Mouse (Mus musculus) liver, postnatal 0 days (tissue): ENCODE measurements around the gene Traf7. TPM values are rescaled to one million over a fixed set of nuclear protein-coding genes. Genes with fewer than 3 reads are reported as not detected.

Experiments
- ATAC-seq: fragments of 200-750 bp; cut with Nextera tagmentation; 2 replicates; pipeline ENCODE4 v1.8.0; 2017; ENCODE audit warnings: mild to moderate bottlenecking, moderate library complexity
- DNase-seq: peaks from one replicate; pipeline ENCODE4 v3.0.0-alpha.2; 2016
- H3K27ac ChIP-seq: fragments of 300-500 bp; sonication (generic); 2 replicates; pipeline ENCODE4 v1.5.1; 2014; ENCODE audit warnings: antibody characterized with exemption, moderate library complexity, mild to moderate bottlenecking, low read depth
- H3K27me3 ChIP-seq: fragments of 300-500 bp; sonication (generic); 2 replicates; pipeline ENCODE4 v1.6.1; 2014; ENCODE audit warnings: low read length, control low read depth, mixed read lengths; ENCODE audit not compliant: insufficient read depth
- H3K36me3 ChIP-seq: fragments of 300-500 bp; sonication (generic); replicated peaks from 2 replicates; pipeline ENCODE4 v1.6.1; 2014; ENCODE audit warnings: mild to moderate bottlenecking, control low read depth, low read length, moderate library complexity, mixed read lengths; ENCODE audit not compliant: insufficient read depth
- H3K4me1 ChIP-seq: fragments of 300-500 bp; sonication (generic); 2 replicates; pipeline ENCODE4 v1.6.1; 2014; ENCODE audit warnings: antibody characterized with exemption, mild to moderate bottlenecking, control low read depth; ENCODE audit not compliant: insufficient read depth
- H3K4me2 ChIP-seq: fragments of 300-500 bp; sonication (generic); 2 replicates; pipeline ENCODE4 v1.6.1; 2014; ENCODE audit warnings: low read depth, mild to moderate bottlenecking, low read length, moderate library complexity, mixed read lengths
- H3K4me3 ChIP-seq: fragments of 300-500 bp; sonication (generic); 2 replicates; pipeline ENCODE4 v1.5.1; 2014; ENCODE audit warnings: low read depth, low read length
- H3K9ac ChIP-seq: fragments of 300-500 bp; sonication (generic); replicated peaks from 2 replicates; pipeline ENCODE4 v1.6.1; 2014; ENCODE audit warnings: mild to moderate bottlenecking, moderate library complexity
- H3K9me3 ChIP-seq: fragments of 300-500 bp; sonication (generic); 2 replicates; pipeline ENCODE4 v1.6.1; 2016; ENCODE audit warnings: mild to moderate bottlenecking, control low read depth, low read length, mixed read lengths
- CTCF ChIP-seq: sonication (generic); IDR thresholded peaks from 2 replicates; pipeline ENCODE4 v1.5.1; 2016; ENCODE audit warnings: antibody characterized with exemption, low read depth
- EP300 ChIP-seq: IDR thresholded peaks from 2 replicates; pipeline ENCODE4 v1.6.1; 2016; ENCODE audit warnings: antibody characterized with exemption, low read depth, mild to moderate bottlenecking
- WGBS: fragments of 180-500 bp; shearing (Covaris S2); extraction: QIAGEN DNeasy Blood & Tissue Kit; methylation state at CpG from one replicate; pipeline ENCODE4 v1.1.7; 2014; ENCODE audit not compliant: insufficient replicate concordance; 5-methylcytosine and 5-hydroxymethylcytosine counted together
- polyA plus RNA-seq: library from polyadenylated mRNA; unstranded; fragments of >200 nt; fragmentation: Nextera tagmentation; extraction: Ambion mirVana; gene quantifications from 2 replicates; pipeline ENCODE4 v1.2.1, GENCODE M21; 2015

The Traf7 gene
- polyA plus RNA-seq, 1 experiment from 2014 or later = 17.2 TPM

- H3K36me3 ChIP-seq = peaks cover 22% of the 10 kb centered on the region
- ATAC-seq (no peak), DNase-seq (no peak)
- H3K4me2 ChIP-seq = no peak overlapping the region
- no peak for TF ChIP-seq CTCF
- no peak overlapping the region for H3K4me3 ChIP-seq
- H3K4me1 ChIP-seq = 0 out of 2 replicates have a peak, but pooled peaks cover 3% of the 10 kb centered on the region
- no peak overlapping the region for H3K9ac ChIP-seq
- H3K27me3 ChIP-seq = no peaks in the 10 kb centered on the region
- H3K9me3 ChIP-seq = no peaks in the 10 kb centered on the region
- 89% methylated on average over 30 of the region's 30 CpGs for WGBS
- no peak overlapping the region for H3K27ac ChIP-seq
Measured at GRCm38 (mm10) chr17:24505286-24505955, 22.3 kb downstream of the Traf7 start.

DNA sequence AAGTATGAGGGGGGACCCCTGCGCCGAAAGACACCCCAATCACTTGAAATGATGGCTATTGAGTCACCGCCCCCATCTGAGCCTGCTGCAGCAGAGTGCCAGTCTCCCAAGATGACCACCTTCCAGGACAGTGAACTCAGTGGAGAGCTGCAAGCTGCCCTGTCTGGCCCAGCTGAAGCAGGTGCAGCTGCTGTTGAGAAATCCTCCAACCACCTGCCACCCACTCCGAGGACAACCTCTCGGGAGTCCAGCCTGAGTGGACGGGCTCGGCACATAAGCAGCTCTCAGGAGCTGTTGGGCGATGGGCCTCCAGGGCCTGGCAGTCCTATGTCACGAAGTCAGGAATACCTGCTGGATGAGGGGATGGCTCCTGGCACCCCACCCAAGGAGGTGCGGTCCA, 23.7 kb downstream of the Traf7 start:
- no peak overlapping the region for H3K4me2 ChIP-seq
- H3K9me3 ChIP-seq = no peaks in the 10 kb centered on the region
- no peak overlapping the region for H3K9ac ChIP-seq
- WGBS = 89% methylated on average over 10 of the region's 10 CpGs
- 0 out of 2 replicates have a peak, but pooled peaks cover 3% of the 10 kb centered on the region for H3K4me1 ChIP-seq
- no peak overlapping the region for H3K4me3 ChIP-seq
- H3K36me3 ChIP-seq = peaks cover 9% of the 10 kb centered on the region
- DNase-seq = no peak
- TF ChIP-seq EP300 = no peak
- no peaks in the 10 kb centered on the region for H3K27me3 ChIP-seq
- H3K27ac ChIP-seq = no peak overlapping the region
- no peak for ATAC-seq

GRCm38 (mm10) chr17:24502208-24502607, 25.5 kb downstream of the Traf7 start:
- TF ChIP-seq CTCF (peak; percentile 40), EP300 (no peak)

DNA sequence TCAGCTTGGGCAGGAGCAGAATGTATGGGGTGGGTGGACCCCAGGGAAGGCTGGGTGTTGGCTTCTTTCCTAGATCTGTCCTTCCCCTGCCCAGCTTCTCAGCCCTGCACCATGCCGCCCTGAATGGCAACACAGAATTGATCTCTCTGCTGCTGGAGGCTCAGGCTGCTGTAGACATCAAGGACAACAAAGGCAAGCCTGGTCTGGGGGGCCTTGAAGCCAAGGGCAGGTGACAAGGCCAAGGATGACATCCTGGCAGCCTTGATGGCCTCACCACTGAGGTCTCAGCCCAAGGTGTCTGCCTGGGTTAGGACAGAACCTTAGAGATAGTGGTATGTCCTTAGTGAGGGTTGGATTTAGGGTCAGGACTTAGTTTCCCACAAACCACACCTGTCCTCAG, 31.7 kb downstream of the Traf7 start:
- no peak overlapping the region for H3K4me2 ChIP-seq
- no peak overlapping the region for H3K4me3 ChIP-seq
- ATAC-seq (no peak), DNase-seq (no peak)
- no peak overlapping the region for H3K27ac ChIP-seq
- no peaks in the 10 kb centered on the region for H3K27me3 ChIP-seq
- no peak overlapping the region for H3K9ac ChIP-seq
- WGBS = 58% methylated on average over 1 of the region's 1 CpGs
- H3K36me3 ChIP-seq = no peaks in the 10 kb centered on the region
- no peaks in the 10 kb centered on the region for H3K9me3 ChIP-seq
- no peaks in the 10 kb centered on the region for H3K4me1 ChIP-seq
- no peak for TF ChIP-seq CTCF
- TF ChIP-seq EP300 = no peak

More at GRCm38 (mm10) chr17:24502208-24502607, 25.5 kb downstream of the Traf7 start:
- Histone ChIP-seq H3K9me3 (no peaks in the 10 kb centered on the region), H3K9ac (no peak overlapping the region), H3K4me1 (0 out of 2 replicates have a peak, but pooled peaks cover 1% of the 10 kb centered on the region), H3K36me3 (no peaks in the 10 kb centered on the region), H3K4me2 (no peak overlapping the region), H3K4me3 (no peak overlapping the region), H3K27me3 (no peaks in the 10 kb centered on the region), H3K27ac (no peak overlapping the region)
- WGBS = 38% methylated on average over 11 of the region's 11 CpGs
- DNase-seq = no peak
- no peak for ATAC-seq

DNA sequence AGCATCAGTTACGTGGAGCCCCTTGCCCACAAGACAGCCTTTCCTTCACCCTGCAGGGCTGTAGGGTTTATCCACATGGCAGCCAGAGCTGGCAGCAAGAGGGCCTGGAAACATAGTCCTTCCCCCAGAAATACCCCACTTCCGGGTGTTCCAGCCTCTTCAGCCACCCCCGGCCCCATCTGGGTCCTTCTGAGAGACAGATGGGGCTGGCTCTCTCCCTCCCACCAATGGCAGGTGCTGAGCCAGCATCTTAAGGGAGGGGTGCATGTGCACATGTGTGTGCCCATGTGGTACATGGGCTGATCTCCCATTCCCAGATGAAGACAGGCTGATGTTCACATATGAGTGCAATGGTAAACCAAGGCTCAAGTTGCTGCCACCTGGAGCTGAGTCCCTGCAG, 32.3 kb downstream of the Traf7 start:
- no peak overlapping the region for H3K4me3 ChIP-seq

DNA sequence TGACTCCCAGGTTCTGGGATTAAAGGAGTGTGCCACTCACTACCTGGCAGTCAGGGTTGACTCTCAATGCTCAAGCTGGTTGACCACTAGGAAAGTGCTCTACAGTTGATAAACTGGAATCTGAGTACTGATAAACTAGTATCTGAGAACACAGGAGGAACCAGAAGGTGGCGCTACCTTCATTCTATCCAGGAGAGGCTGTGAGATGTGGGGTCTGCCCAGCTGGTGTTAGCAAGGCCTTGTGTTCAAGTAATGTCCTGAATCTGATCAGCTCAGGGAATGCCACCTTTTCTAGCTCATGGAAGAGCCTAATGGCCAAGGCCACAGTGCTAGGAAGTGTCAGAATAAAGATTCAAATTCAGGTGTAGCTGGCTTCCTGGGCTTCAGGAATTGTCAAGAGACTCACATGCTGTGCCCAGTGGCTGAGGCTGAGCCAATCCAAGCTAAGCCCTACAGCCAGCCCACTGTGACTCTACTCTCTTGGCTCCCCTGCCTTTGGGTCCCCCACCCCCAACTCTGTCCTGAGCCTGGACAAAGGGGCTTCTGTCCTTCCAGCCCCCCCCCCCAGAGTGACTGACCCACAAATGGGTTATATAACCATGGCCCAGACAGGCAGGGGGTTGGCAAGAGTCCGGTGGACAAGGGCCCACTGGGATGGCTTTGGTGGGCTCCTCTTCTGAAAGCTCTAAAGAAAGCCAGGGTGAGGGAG, 33.0 kb downstream of the Traf7 start:
- Histone ChIP-seq H3K4me1 (no peaks in the 10 kb centered on the region), H3K27ac (no peak overlapping the region), H3K4me2 (no peak overlapping the region), H3K4me3 (no peak overlapping the region), H3K9ac (no peak overlapping the region), H3K9me3 (no peaks in the 10 kb centered on the region), H3K27me3 (peaks cover 10% of the 10 kb centered on the region), H3K36me3 (no peaks in the 10 kb centered on the region)
- DNase-seq (peak; percentile 63), ATAC-seq (no peak)
- 43% methylated on average over 2 of the region's 2 CpGs for WGBS
- TF ChIP-seq CTCF (peak; percentile 77), EP300 (no peak)

More for the DNA sequence above, 32.3 kb downstream of the Traf7 start:
- H3K27me3 ChIP-seq = peaks cover 4% of the 10 kb centered on the region; the same call in 1 of the 2 replicates
- 68% methylated on average over 3 of the region's 3 CpGs for WGBS
- H3K4me2 ChIP-seq = no peak overlapping the region
- no peaks in the 10 kb centered on the region for H3K36me3 ChIP-seq
- DNase-seq (no peak), ATAC-seq (no peak)
- H3K9ac ChIP-seq = no peak overlapping the region
- H3K9me3 ChIP-seq = no peaks in the 10 kb centered on the region
- TF ChIP-seq CTCF (no peak), EP300 (no peak)
- H3K27ac ChIP-seq = no peak overlapping the region
- no peaks in the 10 kb centered on the region for H3K4me1 ChIP-seq
